Mouse (Mus musculus) cortical plate, adult 2 months (tissue): ENCODE measurements at regions not wholly inside any gene's neighbourhood (a gene's known extent, or its start where the extent isn't known, plus 50 kb on each side); places are given as distances from the start of the nearest gene placed in this dataset.

Experiments used
- CTCF ChIP-seq: fragments of 200-500 bp; IDR thresholded peaks from 2 replicates; pipeline ENCODE4 v1.5.1; 2011; ENCODE audit warnings: mild to moderate bottlenecking, control low read depth, low read length; ENCODE audit not compliant: insufficient read depth; ENCODE audit errors: extremely low read depth
- POLR2A ChIP-seq: fragments of 200-500 bp; IDR thresholded peaks from 2 replicates; pipeline ENCODE4 v1.6.1; 2011; ENCODE audit warnings: mild to moderate bottlenecking, low read length, control low read depth; ENCODE audit not compliant: insufficient read depth; ENCODE audit errors: extremely low read depth

- TF ChIP-seq POLR2A (no peak), CTCF (no peak)
These were observed 847.7 kb upstream of the Nr2f1 start for GRCm38 (mm10) chr13:79047240-79047639.
